Mouse (Mus musculus) ES-E14 (cell line): ENCODE results near the gene Rpl18a.

Source experiments
- HCFC1 ChIP-seq: IDR thresholded peaks from 2 replicates; pipeline ENCODE4 v1.6.1; 2012; ENCODE audit warnings: low read length, inconsistent platforms, borderline replicate concordance; ENCODE audit not compliant: insufficient read depth
- ZNF384 ChIP-seq: IDR thresholded peaks from 2 replicates; pipeline ENCODE4 v1.6.1; 2012; ENCODE audit warnings: low read depth, low read length, inconsistent platforms

DNA sequence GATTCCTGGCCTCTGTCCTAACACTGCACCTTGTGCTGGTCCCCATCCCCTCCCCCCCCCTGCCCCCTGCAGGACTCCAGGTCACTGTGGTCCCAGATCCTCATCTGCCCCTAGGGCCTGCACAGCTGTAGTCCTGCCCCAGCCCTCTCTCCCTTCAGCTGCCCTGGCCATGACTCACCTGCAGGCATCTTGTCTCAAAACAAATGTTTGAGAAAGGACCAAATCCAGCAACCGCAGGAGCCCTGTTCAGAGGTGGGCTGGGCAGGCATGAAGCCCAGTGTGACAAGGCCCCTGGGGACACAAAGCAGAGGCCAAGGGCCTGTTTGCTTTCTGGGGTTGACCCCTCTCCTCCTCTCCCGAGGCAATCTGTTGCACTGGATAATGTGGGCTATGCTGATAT, 19.0 kb downstream of the Rpl18a start:
- TF ChIP-seq HCFC1 (no peak), ZNF384 (no peak)
